Mouse (Mus musculus) MEL (cell line): ENCODE measurements around the gene Col6a1. TPM values are rescaled to one million over a fixed set of nuclear protein-coding genes. Genes with fewer than 3 reads are reported as not detected.
A peak's percentile ranks its signal among the peaks of the same experiment; 100 is the strongest.
"Not testable (repeated sequence)": the region's sequence is repeated elsewhere in the genome, so short reads cannot be mapped to it uniquely, and the experiment has no call there.

Experiments used
- DNase-seq: peaks from one replicate; pipeline ENCODE4 v3.0.0; 2011; ENCODE audit warnings: low read depth, low spot score
- H3K27ac ChIP-seq: 2 replicates; pipeline ENCODE4 v1.5.1; 2012; ENCODE audit warnings: low read depth, mild to moderate bottlenecking, control low read depth, low read length, moderate library complexity; ENCODE audit not compliant: control insufficient read depth
- H3K27me3 ChIP-seq, 2 experiments: fragments of 150-350 bp in 1 of 2; sonication (generic) in 1 of 2; 2 replicates each; pipeline ENCODE4 v1.6.1; 2012; ENCODE audit warnings: low read length in 2 of 2, mild to moderate bottlenecking in 2 of 2, improper control_type of control experiment in 1 of 2, moderate library complexity in 1 of 2; ENCODE audit not compliant: insufficient read depth in 2 of 2, control insufficient read depth in 1 of 2
- H3K36me3 ChIP-seq, 2 experiments: 2 replicates each; pipeline ENCODE4 v1.6.1; 2012 to 2014; ENCODE audit warnings: low read length in 2 of 2, improper control_type of control experiment in 1 of 2, inconsistent platforms in 1 of 2, mild to moderate bottlenecking in 1 of 2; ENCODE audit not compliant: insufficient read depth in 2 of 2, control insufficient read depth in 1 of 2
- H3K4me1 ChIP-seq, 2 experiments: fragments of 150-350 bp in 1 of 2; sonication (generic) in 1 of 2; 2 replicates each; pipeline ENCODE4 v1.6.1; 2012; ENCODE audit warnings: low read length in 2 of 2, improper control_type of control experiment in 1 of 2, mild to moderate bottlenecking in 1 of 2; ENCODE audit not compliant: insufficient read depth in 2 of 2, control insufficient read depth in 1 of 2
- H3K4me3 ChIP-seq, 2 experiments: fragments of 150-350 bp in 1 of 2; sonication (generic) in 1 of 2; 2 replicates each; pipeline ENCODE4 v1.5.1; 2012; ENCODE audit warnings: low read depth in 2 of 2, low read length in 2 of 2, mild to moderate bottlenecking in 2 of 2, moderate library complexity in 2 of 2, control low read depth in 1 of 2, improper control_type of control experiment in 1 of 2; ENCODE audit not compliant: control insufficient read depth in 1 of 2, insufficient read depth in 1 of 2
- H3K79me2 ChIP-seq: 2 replicates; pipeline ENCODE4 v1.6.1; 2012; ENCODE audit warnings: mild to moderate bottlenecking, low read length, moderate library complexity; ENCODE audit not compliant: control insufficient read depth, poor library complexity, insufficient read depth
- H3K9ac ChIP-seq: 2 replicates; pipeline ENCODE4 v1.6.1; 2012; ENCODE audit warnings: low read depth, mild to moderate bottlenecking, control low read depth, low read length, moderate library complexity; ENCODE audit not compliant: control insufficient read depth, poor library complexity, severe bottlenecking
- H3K9me3 ChIP-seq: fragments of 150-350 bp; sonication (generic); replicated peaks from 2 replicates; pipeline ENCODE4 v1.6.1; 2012; ENCODE audit warnings: mild to moderate bottlenecking, low read length, improper control_type of control experiment, moderate library complexity; ENCODE audit not compliant: insufficient read depth
- CHD1 ChIP-seq: IDR thresholded peaks from 2 replicates; pipeline ENCODE4 v1.6.1; 2012; ENCODE audit warnings: low read depth, mild to moderate bottlenecking, inconsistent platforms, low read length, improper control_type of control experiment
- CTCF ChIP-seq, 3 experiments: IDR thresholded peaks in 2 of 3; conservative IDR thresholded peaks in 1 of 3; 2 replicates each; pipeline ENCODE4 v1.5.1; 2011 to 2012; ENCODE audit warnings: low read length in 3 of 3, low read depth in 2 of 3, mild to moderate bottlenecking in 2 of 3, improper control_type of control experiment in 1 of 3, inconsistent platforms in 1 of 3, mixed read lengths in 1 of 3, moderate library complexity in 1 of 3; ENCODE audit not compliant: control insufficient read depth in 1 of 3, insufficient read depth in 1 of 3, poor library complexity in 1 of 3, severe bottlenecking in 1 of 3
- E2F4 ChIP-seq: IDR thresholded peaks from 2 replicates; pipeline ENCODE4 v1.6.1; 2011; ENCODE audit warnings: low read depth, low read length, improper control_type of control experiment, borderline replicate concordance
- ETS1 ChIP-seq: IDR thresholded peaks from 2 replicates; pipeline ENCODE4 v1.6.1; 2012; ENCODE audit warnings: low read depth, mild to moderate bottlenecking, inconsistent platforms, low read length, improper control_type of control experiment, moderate library complexity
- GABPA ChIP-seq: IDR thresholded peaks from 2 replicates; pipeline ENCODE4 v1.6.1; 2012; ENCODE audit warnings: low read depth, mild to moderate bottlenecking, inconsistent platforms, low read length, improper control_type of control experiment, moderate library complexity
- HCFC1 ChIP-seq: IDR thresholded peaks from 2 replicates; pipeline ENCODE4 v1.6.1; 2012; ENCODE audit warnings: low read depth, mild to moderate bottlenecking, inconsistent platforms, low read length, improper control_type of control experiment, moderate library complexity
- MAFK ChIP-seq: IDR thresholded peaks from 2 replicates; pipeline ENCODE4 v1.6.1; 2011; ENCODE audit warnings: low read depth, mild to moderate bottlenecking, low read length, improper control_type of control experiment, borderline replicate concordance
- MAX ChIP-seq: IDR thresholded peaks from 2 replicates; pipeline ENCODE4 v1.6.1; 2011; ENCODE audit warnings: low read length, improper control_type of control experiment
- MAZ ChIP-seq: IDR thresholded peaks from 2 replicates; pipeline ENCODE4 v1.6.1; 2012; ENCODE audit warnings: low read depth, mild to moderate bottlenecking, inconsistent platforms, low read length, improper control_type of control experiment
- MEF2A ChIP-seq: IDR thresholded peaks from 2 replicates; pipeline ENCODE4 v1.6.1; 2014; ENCODE audit warnings: low read depth, mild to moderate bottlenecking, inconsistent platforms, low read length, improper control_type of control experiment; ENCODE audit not compliant: poor library complexity, insufficient replicate concordance, severe bottlenecking; ENCODE audit errors: extremely low read depth
- MYB ChIP-seq: IDR thresholded peaks from 2 replicates; pipeline ENCODE4 v1.6.1; 2011; ENCODE audit warnings: mild to moderate bottlenecking, low read depth, low read length, improper control_type of control experiment
- MYC ChIP-seq: IDR thresholded peaks from 2 replicates; pipeline ENCODE4 v1.6.1; 2011; ENCODE audit warnings: low read depth, mild to moderate bottlenecking, low read length, improper control_type of control experiment, moderate library complexity
- NELFE ChIP-seq: IDR thresholded peaks from 2 replicates; pipeline ENCODE4 v1.6.1; 2011; ENCODE audit warnings: low read depth, low read length, improper control_type of control experiment
- POLR2AphosphoS2 ChIP-seq: IDR thresholded peaks from 2 replicates; pipeline ENCODE4 v1.6.1; 2011; ENCODE audit warnings: low read length, improper control_type of control experiment
- RAD21 ChIP-seq: IDR thresholded peaks from 2 replicates; pipeline ENCODE4 v1.6.1; 2011; ENCODE audit warnings: mild to moderate bottlenecking, low read depth, low read length, improper control_type of control experiment
- RCOR1 ChIP-seq: IDR thresholded peaks from 2 replicates; pipeline ENCODE4 v1.6.1; 2012; ENCODE audit warnings: low read depth, mild to moderate bottlenecking, inconsistent platforms, low read length, improper control_type of control experiment
- SIN3A ChIP-seq: IDR thresholded peaks from 2 replicates; pipeline ENCODE4 v1.6.1; 2012; ENCODE audit warnings: low read length, improper control_type of control experiment, inconsistent platforms
- TBP ChIP-seq: IDR thresholded peaks from 2 replicates; pipeline ENCODE4 v1.8.0; 2011; ENCODE audit warnings: low read depth, low read length, improper control_type of control experiment
- UBTF ChIP-seq: IDR thresholded peaks from 2 replicates; pipeline ENCODE4 v1.6.1; 2012; ENCODE audit warnings: low read depth, mild to moderate bottlenecking, inconsistent platforms, low read length, improper control_type of control experiment, moderate library complexity, borderline replicate concordance; ENCODE audit not compliant: insufficient read depth
- USF2 ChIP-seq, 2 experiments: IDR thresholded peaks; 2 replicates each; pipeline ENCODE4 v1.6.1; 2011 to 2012; ENCODE audit warnings: improper control_type of control experiment in 2 of 2, low read length in 2 of 2, borderline replicate concordance in 1 of 2, inconsistent platforms in 1 of 2, low read depth in 1 of 2, mild to moderate bottlenecking in 1 of 2; ENCODE audit not compliant: insufficient read depth in 1 of 2
- ZKSCAN1 ChIP-seq: IDR thresholded peaks from 2 replicates; pipeline ENCODE4 v1.6.1; 2012; ENCODE audit warnings: low read depth, mild to moderate bottlenecking, inconsistent platforms, low read length, improper control_type of control experiment, moderate library complexity
- ZMIZ1 ChIP-seq: IDR thresholded peaks from 2 replicates; pipeline ENCODE4 v1.6.1; 2012; ENCODE audit warnings: low read depth, mild to moderate bottlenecking, inconsistent platforms, low read length, improper control_type of control experiment, moderate library complexity
- ZNF384 ChIP-seq: IDR thresholded peaks from 2 replicates; pipeline ENCODE4 v1.6.1; 2012; ENCODE audit warnings: low read depth, mild to moderate bottlenecking, inconsistent platforms, low read length, improper control_type of control experiment
- polyA plus RNA-seq, 2 experiments: library from polyadenylated mRNA; stranded (reverse) in 1 of 2; unstranded in 1 of 2; fragments of >175 nt in 1 of 2; fragments of >200 nt in 1 of 2; gene quantifications; 2 replicates each; pipeline versions ENCODE4 v1.2.1 to v1.2.4; 2012; ENCODE audit warnings: low replicate concordance in 2 of 2, low read depth in 1 of 2; ENCODE audit not compliant: insufficient read length in 2 of 2, insufficient read depth in 1 of 2, missing spikeins in 1 of 2
- total RNA-seq: library from RNA; depleted of rRNA; stranded (reverse); fragments of 300-350 nt; gene quantifications from 2 replicates; pipeline ENCODE4 v1.2.3, GENCODE M21; 2012

Gene Col6a1
- total and polyA plus RNA-seq, 3 experiments: not detected

GRCm38 (mm10) chr10:76762411-76762810 is 36.4 kb upstream of the Col6a1 start:
- Histone ChIP-seq H3K4me1 (no peaks in the 10 kb centered on the region), H3K27me3 (peaks cover 2 to 3% of the 10 kb centered on the region in 2 experiments; a peak in 3 of 4 replicates)

GRCm38 (mm10) chr10:76759878-76760277 is 33.9 kb upstream of the Col6a1 start:
- H3K4me1 ChIP-seq: no peaks in the 10 kb centered on the region
- H3K27ac ChIP-seq: no peak overlapping the region
- no peaks in the 10 kb centered on the region for H3K9me3 ChIP-seq
- TF ChIP-seq UBTF: no peak
- no peak for TF ChIP-seq RCOR1
- TF ChIP-seq MYC: no peak
- TF ChIP-seq NELFE: no peak
- no peak for TF ChIP-seq MYB
- TF ChIP-seq ETS1: no peak
- H3K36me3 ChIP-seq: no peaks in the 10 kb centered on the region
- H3K27me3 ChIP-seq: peaks cover 2 to 3% of the 10 kb centered on the region in 2 experiments; a peak in 3 of 4 replicates
- no peak for DNase-seq
- no peaks in the 10 kb centered on the region for H3K79me2 ChIP-seq
- no peak overlapping the region for H3K4me3 ChIP-seq
- H3K9ac ChIP-seq: no peak overlapping the region

More at GRCm38 (mm10) chr10:76762411-76762810, 36.4 kb upstream of the Col6a1 start:
- no peak overlapping the region for H3K9ac ChIP-seq
- no peaks in the 10 kb centered on the region for H3K79me2 ChIP-seq
- H3K27ac ChIP-seq: no peak overlapping the region
- DNase-seq: no peak
- no peaks in the 10 kb centered on the region for H3K36me3 ChIP-seq
- no peaks in the 10 kb centered on the region for H3K9me3 ChIP-seq
- TF ChIP-seq MAZ (no peak), POLR2AphosphoS2 (no peak), CHD1 (no peak)
- H3K4me3 ChIP-seq: no peak overlapping the region

- TF ChIP-seq GABPA: no peak
- TF ChIP-seq HCFC1: no peak
- TF ChIP-seq MEF2A: no peak
- TF ChIP-seq ZKSCAN1: no peak
- TF ChIP-seq MAFK: no peak
- TF ChIP-seq RAD21: no peak
- no peak for TF ChIP-seq CHD1
- TF ChIP-seq E2F4: no peak
- no peak for TF ChIP-seq CTCF (IDR thresholded peaks at IDR 0.05 in 2 of 3, conservative IDR thresholded peaks at IDR 0.05 in 1 of 3; ENCODE audit: control insufficient read depth in 1 of 3, insufficient read depth in 1 of 3, low read depth in 2 of 3, low read length in 3 of 3, poor library complexity in 1 of 3, severe bottlenecking in 1 of 3)
- TF ChIP-seq ZMIZ1: no peak
- no peak for TF ChIP-seq USF2 (IDR thresholded peaks at IDR 0.05; ENCODE audit: borderline replicate concordance in 1 of 2, insufficient read depth in 1 of 2, low read depth in 1 of 2, low read length in 2 of 2)
- no peak for TF ChIP-seq MAX
- TF ChIP-seq SIN3A: no peak
- TF ChIP-seq TBP: no peak
- no peak for TF ChIP-seq ZNF384
- Histone ChIP-seq H3K27me3 (peaks cover 3 to 5% of the 10 kb centered on the region in 2 experiments), H3K9ac (no peak overlapping the region)
Measured at GRCm38 (mm10) chr10:76753640-76754039, 27.7 kb upstream of the Col6a1 start.

GRCm38 (mm10) chr10:76744267-76744666 is 18.3 kb upstream of the Col6a1 start:
- H3K9ac ChIP-seq, H3K9me3 ChIP-seq, H3K4me3 ChIP-seq, H3K27ac ChIP-seq, H3K27me3 ChIP-seq, H3K4me1 ChIP-seq, H3K36me3 ChIP-seq, H3K79me2 ChIP-seq: not testable (repeated sequence)
- peak; percentile 13 for DNase-seq

More at GRCm38 (mm10) chr10:76753640-76754039, 27.7 kb upstream of the Col6a1 start:
- DNase-seq: no peak
- H3K36me3 ChIP-seq: no peaks in the 10 kb centered on the region
- H3K9me3 ChIP-seq: no peaks in the 10 kb centered on the region
- no peaks in the 10 kb centered on the region for H3K4me1 ChIP-seq
- no peak overlapping the region for H3K4me3 ChIP-seq
- H3K79me2 ChIP-seq: no peaks in the 10 kb centered on the region
- no peak overlapping the region for H3K27ac ChIP-seq
